Mouse (Mus musculus): Measurements from ENCODE around the gene Zfyve26. TPM values are rescaled to one million over a fixed set of nuclear protein-coding genes. Genes with fewer than 3 reads are reported as not detected.
"Not testable (repeated sequence)": the region's sequence is repeated elsewhere in the genome, so short reads cannot be mapped to it uniquely, and the experiment has no call there.

Gene Zfyve26
- polyA plus RNA-seq, 1 experiment from 2014 or later = 16.3 TPM

DNA sequence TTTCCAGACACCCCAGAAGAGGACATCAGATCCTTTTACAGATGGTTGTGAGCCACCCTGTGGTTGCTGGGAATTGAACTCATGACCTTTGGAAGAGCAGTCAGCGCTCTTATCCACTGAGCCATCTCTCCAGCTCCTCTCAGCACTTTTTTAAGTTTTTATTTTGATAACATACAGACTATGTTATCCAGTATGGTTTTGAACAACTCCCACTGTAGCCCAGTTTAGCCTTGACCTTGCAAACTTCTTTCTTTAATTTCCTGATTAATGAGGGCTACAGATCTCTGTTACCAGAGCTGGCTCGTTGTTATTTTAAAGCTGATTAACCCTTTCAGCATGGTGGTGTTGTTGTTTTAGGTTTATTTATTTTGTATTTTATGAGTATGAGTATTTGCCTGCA is 30.1 kb upstream of the Zfyve26 start:
- H3K4me1 ChIP-seq (ENCODE audit: control insufficient read depth, insufficient read depth, low read length) = no peaks in the 10 kb centered on the region
- no peaks in the 10 kb centered on the region for H3K27me3 ChIP-seq (ENCODE audit: control insufficient read depth, insufficient read depth, low read length)
- ATAC-seq (ENCODE audit: insufficient number of reproducible peaks, low FRiP score, low TSS enrichment, low read depth) = no peak
- no peak for DNase-seq (ENCODE audit: low spot score)
- WGBS = 69% methylated on average over 2 of the region's 2 CpGs
- no peaks in the 10 kb centered on the region for H3K36me3 ChIP-seq (ENCODE audit: control insufficient read depth, insufficient read depth, low read length)
- no peak overlapping the region for H3K9ac ChIP-seq (ENCODE audit: low read length)
- H3K4me3 ChIP-seq (ENCODE audit: low read depth, low read length) = no peak overlapping the region
- no peak overlapping the region for H3K27ac ChIP-seq (replicated peaks; ENCODE audit: low read depth, low read length)
- H3K9me3 ChIP-seq (ENCODE audit: control insufficient read depth, low read length) = no peaks in the 10 kb centered on the region
- no peak overlapping the region for H3K4me2 ChIP-seq (ENCODE audit: low read depth, severe bottlenecking)

GRCm38 (mm10) chr12:79322539-79322938 is 26.4 kb upstream of the Zfyve26 start:
- H3K9ac ChIP-seq (ENCODE audit: low read length); ATAC-seq (ENCODE audit: insufficient number of reproducible peaks, low FRiP score, low TSS enrichment, low read depth); H3K4me2 ChIP-seq (ENCODE audit: low read depth, severe bottlenecking); H3K27ac ChIP-seq (replicated peaks; ENCODE audit: low read depth, low read length); H3K36me3 ChIP-seq (ENCODE audit: control insufficient read depth, insufficient read depth, low read length); H3K4me3 ChIP-seq (ENCODE audit: low read depth, low read length); H3K27me3 ChIP-seq (ENCODE audit: control insufficient read depth, insufficient read depth, low read length); DNase-seq (ENCODE audit: low spot score); H3K9me3 ChIP-seq (ENCODE audit: control insufficient read depth, low read length); H3K4me1 ChIP-seq (ENCODE audit: control insufficient read depth, insufficient read depth, low read length): not testable (repeated sequence)
- 81% methylated on average over 2 of the region's 2 CpGs for WGBS

GRCm38 (mm10) chr12:79320895-79321294 is 24.8 kb upstream of the Zfyve26 start:
- Histone ChIP-seq H3K4me2 (ENCODE audit: low read depth, severe bottlenecking) (no peak overlapping the region), H3K9me3 (ENCODE audit: control insufficient read depth, low read length) (no peaks in the 10 kb centered on the region), H3K27me3 (ENCODE audit: control insufficient read depth, insufficient read depth, low read length) (no peaks in the 10 kb centered on the region), H3K36me3 (ENCODE audit: control insufficient read depth, insufficient read depth, low read length) (no peaks in the 10 kb centered on the region), H3K4me1 (ENCODE audit: control insufficient read depth, insufficient read depth, low read length) (no peaks in the 10 kb centered on the region), H3K4me3 (ENCODE audit: low read depth, low read length) (no peak overlapping the region), H3K9ac (ENCODE audit: low read length) (no peak overlapping the region), H3K27ac (replicated peaks; ENCODE audit: low read depth, low read length) (no peak overlapping the region)
- no peak for DNase-seq (ENCODE audit: low spot score)
- 84% methylated on average over 5 of the region's 5 CpGs for WGBS
- no peak for ATAC-seq (ENCODE audit: insufficient number of reproducible peaks, low FRiP score, low TSS enrichment, low read depth)

DNA sequence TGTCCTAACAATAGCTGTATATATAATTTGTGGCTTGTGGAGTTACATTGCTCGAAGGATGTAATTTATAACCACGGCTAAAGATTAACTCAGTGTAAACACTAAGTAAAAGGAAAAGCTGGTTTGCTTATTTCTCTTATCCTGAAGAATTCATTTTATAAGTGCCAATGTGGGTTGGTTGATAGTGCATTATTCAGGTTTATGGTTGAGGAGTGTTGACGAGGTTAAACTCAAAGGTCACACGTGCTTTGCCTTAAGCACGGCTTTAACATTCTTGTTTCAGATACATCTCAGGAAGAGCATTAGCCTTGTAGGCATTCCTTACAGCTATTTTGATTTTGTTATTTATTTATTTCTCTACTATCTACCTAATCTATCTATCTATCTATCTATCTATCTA is 21.2 kb upstream of the Zfyve26 start:
- Histone ChIP-seq H3K4me1 (ENCODE audit: control insufficient read depth, insufficient read depth, low read length) (no peaks in the 10 kb centered on the region), H3K27me3 (ENCODE audit: control insufficient read depth, insufficient read depth, low read length) (no peaks in the 10 kb centered on the region), H3K4me3 (ENCODE audit: low read depth, low read length) (no peak overlapping the region), H3K4me2 (ENCODE audit: low read depth, severe bottlenecking) (no peak overlapping the region), H3K9me3 (ENCODE audit: control insufficient read depth, low read length) (no peaks in the 10 kb centered on the region), H3K27ac (replicated peaks; ENCODE audit: low read depth, low read length) (no peak overlapping the region), H3K9ac (ENCODE audit: low read length) (no peak overlapping the region), H3K36me3 (ENCODE audit: control insufficient read depth, insufficient read depth, low read length) (no peaks in the 10 kb centered on the region; the same call in 1 of the 2 replicates)
- no peak for ATAC-seq (ENCODE audit: insufficient number of reproducible peaks, low FRiP score, low TSS enrichment, low read depth)
- 84% methylated on average over 5 of the region's 5 CpGs for WGBS
- no peak for DNase-seq (ENCODE audit: low spot score)

DNA sequence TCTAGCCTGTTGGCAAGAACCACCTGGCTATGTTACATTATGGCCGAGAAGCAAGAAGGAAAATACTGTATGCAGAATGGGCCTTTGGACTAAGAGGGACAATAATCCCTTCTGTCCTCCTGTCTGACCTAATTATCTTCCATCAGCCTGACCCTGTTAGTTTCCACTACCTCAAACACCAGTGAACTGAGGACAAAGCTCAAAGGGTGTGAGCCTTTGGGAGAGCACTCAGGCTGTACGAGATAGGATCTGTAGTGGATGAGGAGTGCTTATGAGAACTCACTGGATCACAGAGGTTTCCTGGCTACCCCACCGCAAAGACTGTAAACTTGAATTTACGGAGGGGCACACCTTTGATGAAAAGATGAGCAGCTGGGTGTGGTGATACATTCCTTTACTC is 17.6 kb upstream of the Zfyve26 start:
- WGBS = 87% methylated on average over 4 of the region's 4 CpGs
- H3K4me3 ChIP-seq (ENCODE audit: low read depth, low read length) = no peak overlapping the region
- no peaks in the 10 kb centered on the region for H3K4me1 ChIP-seq (ENCODE audit: control insufficient read depth, insufficient read depth, low read length)
- DNase-seq (ENCODE audit: low spot score) (no peak), ATAC-seq (ENCODE audit: insufficient number of reproducible peaks, low FRiP score, low TSS enrichment, low read depth) (no peak)
- H3K9ac ChIP-seq (ENCODE audit: low read length) = no peak overlapping the region
- no peaks in the 10 kb centered on the region for H3K9me3 ChIP-seq (ENCODE audit: control insufficient read depth, low read length)
- no peak overlapping the region for H3K27ac ChIP-seq (replicated peaks; ENCODE audit: low read depth, low read length)
- no peaks in the 10 kb centered on the region for H3K27me3 ChIP-seq (ENCODE audit: control insufficient read depth, insufficient read depth, low read length)
- no peak overlapping the region for H3K4me2 ChIP-seq (ENCODE audit: low read depth, severe bottlenecking)
- no peaks in the 10 kb centered on the region; the same call in 1 of the 2 replicates for H3K36me3 ChIP-seq (ENCODE audit: control insufficient read depth, insufficient read depth, low read length)

GRCm38 (mm10) chr12:79306013-79306412 is 9.9 kb upstream of the Zfyve26 start:
- 68% methylated on average over 4 of the region's 4 CpGs for WGBS
- Histone ChIP-seq H3K27me3 (ENCODE audit: control insufficient read depth, insufficient read depth, low read length) (no peaks in the 10 kb centered on the region), H3K4me1 (ENCODE audit: control insufficient read depth, insufficient read depth, low read length) (no peaks in the 10 kb centered on the region), H3K36me3 (ENCODE audit: control insufficient read depth, insufficient read depth, low read length) (no peaks in the 10 kb centered on the region), H3K4me2 (ENCODE audit: low read depth, severe bottlenecking) (no peak overlapping the region), H3K4me3 (ENCODE audit: low read depth, low read length) (no peak overlapping the region), H3K9ac (ENCODE audit: low read length) (no peak overlapping the region), H3K27ac (replicated peaks; ENCODE audit: low read depth, low read length) (no peak overlapping the region), H3K9me3 (ENCODE audit: control insufficient read depth, low read length) (no peaks in the 10 kb centered on the region)
- ATAC-seq (ENCODE audit: insufficient number of reproducible peaks, low FRiP score, low TSS enrichment, low read depth) (no peak), DNase-seq (ENCODE audit: low spot score) (no peak)

DNA sequence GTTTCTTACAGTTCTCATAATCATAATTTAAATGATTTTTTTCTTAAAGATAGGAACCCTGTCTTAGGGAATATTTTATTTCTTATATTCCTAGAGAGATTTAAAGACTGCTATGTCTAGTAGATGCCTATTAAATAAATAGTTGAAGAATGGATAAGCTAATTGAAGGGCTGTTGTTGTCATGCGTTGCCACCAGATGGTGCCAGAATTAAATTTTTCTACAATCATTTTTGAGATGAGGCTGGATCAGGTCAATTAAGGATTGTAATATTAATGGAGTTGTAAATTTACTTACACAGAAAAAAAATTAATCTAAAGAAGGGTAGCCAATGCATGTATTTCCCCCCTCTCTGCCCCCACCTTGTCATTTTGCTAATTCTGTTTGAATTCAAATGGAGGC is 9.0 kb upstream of the Zfyve26 start:
- Histone ChIP-seq H3K36me3 (ENCODE audit: control insufficient read depth, insufficient read depth, low read length) (no peaks in the 10 kb centered on the region), H3K9ac (ENCODE audit: low read length) (no peak overlapping the region), H3K9me3 (ENCODE audit: control insufficient read depth, low read length) (no peaks in the 10 kb centered on the region), H3K4me1 (ENCODE audit: control insufficient read depth, insufficient read depth, low read length) (no peaks in the 10 kb centered on the region), H3K27ac (replicated peaks; ENCODE audit: low read depth, low read length) (no peak overlapping the region), H3K4me2 (ENCODE audit: low read depth, severe bottlenecking) (no peak overlapping the region), H3K27me3 (ENCODE audit: control insufficient read depth, insufficient read depth, low read length) (no peaks in the 10 kb centered on the region), H3K4me3 (ENCODE audit: low read depth, low read length) (no peak overlapping the region)
- DNase-seq (ENCODE audit: low spot score) (no peak), ATAC-seq (ENCODE audit: insufficient number of reproducible peaks, low FRiP score, low TSS enrichment, low read depth) (no peak)
- 75% methylated on average over 1 of the region's 1 CpGs for WGBS

DNA sequence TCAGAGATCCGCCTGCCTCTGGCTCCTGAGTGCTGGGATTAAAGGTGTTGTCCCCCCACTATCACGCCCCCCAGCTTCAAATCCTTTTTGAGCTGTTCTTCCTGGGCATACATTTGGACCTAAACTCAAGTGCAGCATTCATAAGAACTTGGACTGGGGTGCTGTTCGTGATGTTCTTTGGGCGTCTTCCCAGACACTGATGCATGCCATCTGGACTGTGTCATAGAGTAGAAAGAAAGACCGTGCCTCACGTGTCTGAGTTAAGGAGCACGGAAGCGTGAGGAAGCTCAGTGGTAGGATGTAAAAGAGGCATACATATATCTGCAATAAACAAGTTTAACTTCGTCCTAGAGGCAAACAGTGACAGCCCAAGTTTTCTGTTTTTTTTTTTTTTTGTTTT is 5.7 kb upstream of the Zfyve26 start:
- Histone ChIP-seq H3K4me1 (ENCODE audit: control insufficient read depth, insufficient read depth, low read length) (no peaks in the 10 kb centered on the region), H3K4me2 (ENCODE audit: low read depth, severe bottlenecking) (no peak overlapping the region), H3K9ac (ENCODE audit: low read length) (no peak overlapping the region), H3K36me3 (ENCODE audit: control insufficient read depth, insufficient read depth, low read length) (no peaks in the 10 kb centered on the region), H3K27me3 (ENCODE audit: control insufficient read depth, insufficient read depth, low read length) (no peaks in the 10 kb centered on the region), H3K4me3 (ENCODE audit: low read depth, low read length) (no peak overlapping the region), H3K9me3 (ENCODE audit: control insufficient read depth, low read length) (no peaks in the 10 kb centered on the region), H3K27ac (replicated peaks; ENCODE audit: low read depth, low read length) (no peak overlapping the region)
- WGBS = 93% methylated on average over 9 of the region's 9 CpGs
- DNase-seq (ENCODE audit: low spot score) (no peak), ATAC-seq (ENCODE audit: insufficient number of reproducible peaks, low FRiP score, low TSS enrichment, low read depth) (no peak)

- Histone ChIP-seq H3K27ac (replicated peaks; ENCODE audit: low read depth, low read length) (no peak overlapping the region), H3K27me3 (ENCODE audit: control insufficient read depth, insufficient read depth, low read length) (no peaks in the 10 kb centered on the region), H3K9me3 (ENCODE audit: control insufficient read depth, low read length) (no peaks in the 10 kb centered on the region), H3K4me2 (ENCODE audit: low read depth, severe bottlenecking) (peak overlapping the region; percentile 73), H3K4me3 (ENCODE audit: low read depth, low read length) (peak overlapping the region; percentile 73), H3K4me1 (ENCODE audit: control insufficient read depth, insufficient read depth, low read length) (0 out of 2 replicates have a peak, but pooled peaks cover 3% of the 10 kb centered on the region), H3K9ac (ENCODE audit: low read length) (peak overlapping the region; percentile 76), H3K36me3 (ENCODE audit: control insufficient read depth, insufficient read depth, low read length) (no peaks in the 10 kb centered on the region)
- 17% methylated on average over 15 of the region's 15 CpGs for WGBS
- DNase-seq (ENCODE audit: low spot score) (no peak), ATAC-seq (ENCODE audit: insufficient number of reproducible peaks, low FRiP score, low TSS enrichment, low read depth) (no peak)
These were observed 2.0 kb upstream of the Zfyve26 start for GRCm38 (mm10) chr12:79297884-79298636.
